Mouse (Mus musculus): ENCODE results near the gene Myl7. TPM values are rescaled to one million over a fixed set of nuclear protein-coding genes. Genes with fewer than 3 reads are reported as not detected.

Myl7 gene
- polyA plus RNA-seq (2012; fragmentation: generic; extraction: Trizol): under 1 TPM; 0.07 to 0.25 TPM

GRCm38 (mm10) chr11:5898531-5898930 is at the start of gene Myl7:
Myl7 (minus strand) TSS chr11:5898782.

DNA sequence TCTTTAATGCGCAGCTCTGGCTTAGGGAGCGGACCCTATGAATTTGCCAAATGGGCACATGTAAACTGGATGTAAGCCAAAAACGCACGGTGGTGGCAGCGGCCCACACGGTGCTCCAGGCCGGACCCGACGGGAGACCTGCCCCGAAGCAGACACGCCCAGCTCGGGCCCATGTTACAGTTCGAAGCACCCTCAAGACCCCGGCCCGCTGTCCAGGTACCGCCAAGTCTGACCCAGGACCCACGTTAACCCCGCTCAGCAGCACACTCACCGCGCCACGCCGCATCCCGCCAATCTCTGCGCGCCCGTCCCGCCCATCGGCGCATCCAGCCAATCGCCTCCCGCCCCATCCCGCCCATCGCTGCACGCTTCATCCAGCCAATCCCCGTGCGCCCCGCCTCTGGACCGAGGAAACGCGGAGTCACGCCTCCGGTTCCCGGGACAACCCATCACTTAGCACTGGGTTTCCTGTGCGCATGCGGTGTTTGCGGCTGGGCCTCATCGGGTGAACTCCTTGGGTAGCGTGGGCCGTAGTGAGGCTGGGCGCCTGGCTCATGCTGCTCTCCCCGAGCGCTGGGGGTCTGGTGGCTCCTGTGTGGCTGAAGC is 20.6 kb downstream of the Myl7 start, which contains the start of gene Pold2:
Pold2 (minus strand) TSS at position 372 of the 606 bp plus-strand sequence.

GRCm38 (mm10) chr11:5861678-5862393 is 36.7 kb downstream of the Myl7 start, which contains the start of gene Aebp1:
Aebp1 (plus strand) TSS chr11:5861947.

Other genes starting within 250 kb of the Myl7 start
- gene Mrps24, start 183.1 kb downstream of the Myl7 start, polyA plus RNA-seq (2012; fragmentation: generic; extraction: Trizol): 100 to 1,000 TPM; 205 to 296 TPM
- gene Urgcp, start 136.4 kb downstream of the Myl7 start, polyA plus RNA-seq (2012; fragmentation: generic; extraction: Trizol): 10 to 100 TPM; 26.6 to 32.9 TPM
- gene Dbnl, start 110.3 kb downstream of the Myl7 start, polyA plus RNA-seq (2012; fragmentation: generic; extraction: Trizol): 100 to 1,000 TPM in 1 of 2 experiments, 10 to 100 TPM in 1; 99.6 to 103 TPM
- 1 to 10 TPM in 1 of 2 experiments, under 1 TPM in 1; 0.30 to 1.5 TPM for gene Pgam2, start 95.0 kb downstream of the Myl7 start, polyA plus RNA-seq (2012; fragmentation: generic; extraction: Trizol)
- 10 to 100 TPM in 1 of 2 experiments, 1 to 10 TPM in 1; 6.7 to 19.5 TPM for gene Polm, start 60.8 kb downstream of the Myl7 start, polyA plus RNA-seq (2012; fragmentation: generic; extraction: Trizol)
- 100 to 1,000 TPM; 142 to 464 TPM for gene Aebp1, start 36.8 kb downstream of the Myl7 start, polyA plus RNA-seq (2012; fragmentation: generic; extraction: Trizol)
- 100 to 1,000 TPM in 1 of 2 experiments, 10 to 100 TPM in 1; 90.6 to 273 TPM for gene Pold2, start 20.5 kb downstream of the Myl7 start, polyA plus RNA-seq (2012; fragmentation: generic; extraction: Trizol)
- not detected for gene Gck, start 51.3 kb upstream of the Myl7 start, polyA plus RNA-seq (2012; fragmentation: generic; extraction: Trizol)
- gene Ykt6, start 56.9 kb upstream of the Myl7 start, polyA plus RNA-seq (2012; fragmentation: generic; extraction: Trizol): 10 to 100 TPM; 46.7 to 98.8 TPM
- under 1 TPM; 0.19 to 0.30 TPM for gene Camk2b, start 167.6 kb upstream of the Myl7 start, polyA plus RNA-seq (2012; fragmentation: generic; extraction: Trizol)